In genomic region chr1:164217791-164218685, GRCm38 (mm10) we compare ENCODE assay signal across 8 mouse cellular contexts. TPM values are rescaled to one million over a fixed set of nuclear protein-coding genes. Genes with fewer than 3 reads are reported as not detected.
DNase-seq lines count a peak whose midpoint lies in the region; ATAC-seq lines count a peak whose summit lies in the region.

No protein-coding gene starts in this region.

- 36% methylated on average over 15 of the region's 15 CpGs for WGBS in heart, embryonic 10.5 days
- 49% methylated on average over 15 of the region's 15 CpGs for WGBS in neural tube, embryonic 12.5 days
- 36% methylated on average over 15 of the region's 15 CpGs for WGBS in hindbrain, embryonic 16.5 days
- WGBS in neural tube, embryonic 13.5 days, result 47% methylated on average over 15 of the region's 15 CpGs

- peak overlapping the region; percentile 25; the same call in 1 of the 2 replicates for H3K4me3 ChIP-seq in heart, embryonic 10.5 days
- H3K4me3 ChIP-seq in neural tube, embryonic 12.5 days, result no peak overlapping the region
- H3K4me3 ChIP-seq in hindbrain, embryonic 16.5 days (ENCODE audit: low read length), result no peak overlapping the region
- no peak overlapping the region for H3K4me3 ChIP-seq in neural tube, embryonic 13.5 days

- no peak overlapping the region for H3K9ac ChIP-seq in neural tube, embryonic 12.5 days
- no peak overlapping the region for H3K9ac ChIP-seq in hindbrain, embryonic 16.5 days (ENCODE audit: low read depth, low read length)
- H3K9ac ChIP-seq in neural tube, embryonic 13.5 days, result peak overlapping the region; percentile 8; the same call in 1 of the 2 replicates

- DNase-seq in heart, embryonic 10.5 days (ENCODE audit: low spot score), result no peak
- DNase-seq in heart, postnatal 4 days, result no peak
- no peak for DNase-seq in neural tube, embryonic 10.5 days (ENCODE audit: extremely low spot score, low spot score)
- no peak for DNase-seq in urinary bladder, adult 2 months (ENCODE audit: low spot score)
- DNase-seq in adrenal gland, adult 8-10 months, result no peak

- no peaks in the 10 kb centered on the region for H3K27me3 ChIP-seq in heart, embryonic 10.5 days (ENCODE audit: insufficient read depth, poor library complexity, severe bottlenecking)
- 0 out of 2 replicates have a peak, but pooled peaks cover 3% of the 10 kb centered on the region for H3K27me3 ChIP-seq in neural tube, embryonic 12.5 days (replicated peaks)
- no peaks in the 10 kb centered on the region for H3K27me3 ChIP-seq in hindbrain, embryonic 16.5 days (replicated peaks; ENCODE audit: control insufficient read depth, insufficient read depth, low read length)
- peaks cover 5% of the 10 kb centered on the region for H3K27me3 ChIP-seq in neural tube, embryonic 13.5 days

- no peaks in the 10 kb centered on the region for H3K36me3 ChIP-seq in heart, embryonic 10.5 days
- H3K36me3 ChIP-seq in neural tube, embryonic 12.5 days, result no peaks in the 10 kb centered on the region
- no peaks in the 10 kb centered on the region for H3K36me3 ChIP-seq in hindbrain, embryonic 16.5 days (ENCODE audit: control insufficient read depth, insufficient read depth, low read length)
- no peaks in the 10 kb centered on the region for H3K36me3 ChIP-seq in neural tube, embryonic 13.5 days

- no peaks in the 10 kb centered on the region for H3K9me3 ChIP-seq in heart, embryonic 10.5 days
- H3K9me3 ChIP-seq in neural tube, embryonic 12.5 days, result no peaks in the 10 kb centered on the region
- H3K9me3 ChIP-seq in hindbrain, embryonic 16.5 days (ENCODE audit: control insufficient read depth, low read length), result no peaks in the 10 kb centered on the region
- no peaks in the 10 kb centered on the region for H3K9me3 ChIP-seq in neural tube, embryonic 13.5 days

- no peak overlapping the region for H3K27ac ChIP-seq in heart, embryonic 10.5 days
- H3K27ac ChIP-seq in neural tube, embryonic 12.5 days, result no peak overlapping the region
- H3K27ac ChIP-seq in hindbrain, embryonic 16.5 days (ENCODE audit: low read depth, low read length), result no peak overlapping the region
- no peak overlapping the region for H3K27ac ChIP-seq in neural tube, embryonic 13.5 days (replicated peaks)

- 0 out of 2 replicates have a peak, but pooled peaks cover 6% of the 10 kb centered on the region for H3K4me1 ChIP-seq in heart, embryonic 10.5 days
- no peaks in the 10 kb centered on the region for H3K4me1 ChIP-seq in neural tube, embryonic 12.5 days
- peaks cover 5% of the 10 kb centered on the region for H3K4me1 ChIP-seq in hindbrain, embryonic 16.5 days (ENCODE audit: control insufficient read depth, insufficient read depth, low read depth, low read length)
- H3K4me1 ChIP-seq in neural tube, embryonic 13.5 days (replicated peaks), result peaks cover 9% of the 10 kb centered on the region

- ATAC-seq in neural tube, embryonic 12.5 days (ENCODE audit: low FRiP score, low read depth), result no peak
- ATAC-seq in hindbrain, embryonic 16.5 days, result no peak
- no peak for ATAC-seq in neural tube, embryonic 13.5 days (ENCODE audit: low read depth)

- H3K4me2 ChIP-seq in neural tube, embryonic 12.5 days (replicated peaks), result 0 out of 2 replicates have a peak overlapping the region, but pooled peaks have one; percentile 1
- peak overlapping the region; percentile 24 for H3K4me2 ChIP-seq in hindbrain, embryonic 16.5 days (ENCODE audit: low read length)
- H3K4me2 ChIP-seq in neural tube, embryonic 13.5 days, result peak overlapping the region; percentile 25

RNA-seq across cellular contexts. Expression of gene Slc19a2, which starts 30.8 kb away (rescaled TPM):
- polyA plus RNA-seq in heart, embryonic 10.5 days (2016; fragmentation: Nextera tagmentation; extraction: Ambion mirVana), result 10.2 and 11.2 TPM in 2 replicates
- 1 to 10 TPM; 6.7 to 7.0 TPM for total RNA-seq in heart, postnatal 4 days (2021)
- 8.2 and 8.8 TPM in 2 replicates for polyA plus RNA-seq in neural tube, embryonic 12.5 days (2016; fragmentation: Nextera tagmentation; extraction: Ambion mirVana)
- 9.1 and 9.5 TPM in 2 replicates for polyA plus RNA-seq in hindbrain, embryonic 16.5 days (2015; fragmentation: Nextera tagmentation; extraction: Ambion mirVana)
- polyA plus RNA-seq in neural tube, embryonic 13.5 days (2015; fragmentation: Nextera tagmentation; extraction: Ambion mirVana), result 6.1 and 7.3 TPM in 2 replicates
- 9.3 and 9.5 TPM in 2 replicates for polyA plus RNA-seq in urinary bladder, adult 2 months (2012; rRNA removed)
- total RNA-seq in adrenal gland, adult 8-10 months (2022), result 10 to 100 TPM; 26.5 to 34.7 (median 32.3) TPM

RNA-seq across cellular contexts. Expression of gene Ccdc181, which starts 57.3 kb away (rescaled TPM):
- 7.6 and 9.3 TPM in 2 replicates for polyA plus RNA-seq in heart, embryonic 10.5 days (2016; fragmentation: Nextera tagmentation; extraction: Ambion mirVana)
- 1 to 10 TPM; 7.3 to 7.6 TPM for total RNA-seq in heart, postnatal 4 days (2021)
- polyA plus RNA-seq in neural tube, embryonic 12.5 days (2016; fragmentation: Nextera tagmentation; extraction: Ambion mirVana), result 14.8 and 15.0 TPM in 2 replicates
- 23.9 and 26.4 TPM in 2 replicates for polyA plus RNA-seq in hindbrain, embryonic 16.5 days (2015; fragmentation: Nextera tagmentation; extraction: Ambion mirVana)
- polyA plus RNA-seq in neural tube, embryonic 13.5 days (2015; fragmentation: Nextera tagmentation; extraction: Ambion mirVana), result 19.8 and 22.4 TPM in 2 replicates
- polyA plus RNA-seq in urinary bladder, adult 2 months (2012; rRNA removed), result 10.8 and 13.9 TPM in 2 replicates
- 10 to 100 TPM in 3 of 4 experiments, 1 to 10 TPM in 1; 8.2 to 13.3 (median 11.6) TPM for total RNA-seq in adrenal gland, adult 8-10 months (2022)
